Mouse (Mus musculus): ENCODE data around the gene Tmcc2.

DNA sequence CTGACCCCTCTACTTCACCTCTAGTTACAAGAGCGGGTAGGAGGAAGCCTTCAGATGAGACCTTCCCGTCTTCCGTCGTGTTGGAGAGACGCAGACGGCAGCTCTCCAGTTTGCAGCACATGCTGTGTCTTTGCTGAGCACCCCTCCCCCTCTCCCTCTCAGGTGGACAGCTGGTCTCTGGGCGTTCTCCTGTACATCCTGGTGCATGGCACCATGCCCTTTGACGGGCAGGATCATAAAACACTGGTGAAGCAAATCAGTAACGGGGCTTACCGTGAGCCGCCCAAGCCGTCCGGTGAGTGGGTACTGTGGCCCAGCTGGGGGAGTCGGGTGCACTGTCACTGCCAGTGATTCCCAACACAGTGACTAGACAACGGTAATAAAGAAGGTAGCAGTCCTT lies 60.7 kb downstream of the Tmcc2 start:
- TF ChIP-seq EP300 (IDR thresholded peaks at IDR 0.05; ENCODE audit: low read depth): no peak
- no peak for TF ChIP-seq CTCF (IDR thresholded peaks at IDR 0.05; ENCODE audit: low read depth)
